Mouse (Mus musculus): Measurements from ENCODE around the gene Cgas.

DNA sequence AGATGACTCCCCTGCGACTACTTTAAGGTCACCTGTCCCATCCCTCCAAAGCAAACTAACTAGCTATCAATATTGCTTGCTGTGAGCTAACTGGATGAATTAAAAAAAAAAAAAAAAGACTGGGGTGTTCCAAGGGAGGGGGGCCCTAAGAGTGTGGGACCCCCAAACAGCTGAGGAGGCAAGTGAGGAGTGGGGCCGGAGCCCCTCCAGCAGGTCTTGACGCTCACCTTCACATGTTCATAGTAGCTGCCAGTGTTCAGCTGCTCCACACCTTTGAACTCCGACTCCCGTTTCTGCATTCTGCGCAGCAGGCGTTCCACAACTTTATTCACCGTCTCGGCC is 829 bp downstream of the Cgas start:
- TF ChIP-seq CTCF (IDR thresholded peaks at IDR 0.05) (no peak), EP300 (IDR thresholded peaks at IDR 0.05) (no peak)
